Mouse (Mus musculus) intestine, embryonic 15.5 days (tissue): ENCODE data around the gene Unc5c. TPM values are rescaled to one million over a fixed set of nuclear protein-coding genes. Genes with fewer than 3 reads are reported as not detected.

ENCODE experiments used
- ATAC-seq: fragments of 200-750 bp; cut with Nextera tagmentation; 2 replicates; pipeline ENCODE4 v1.8.0; 2017; ENCODE audit warnings: moderate TSS enrichment, moderate library complexity
- H3K27ac ChIP-seq: fragments of 300-500 bp; sonication (generic); 2 replicates; pipeline ENCODE4 v1.5.1; 2015; ENCODE audit warnings: mild to moderate bottlenecking, inconsistent platforms
- H3K27me3 ChIP-seq: fragments of 300-500 bp; sonication (generic); replicated peaks from 2 replicates; pipeline ENCODE4 v1.6.1; 2015; ENCODE audit warnings: inconsistent platforms
- H3K36me3 ChIP-seq: fragments of 300-500 bp; sonication (generic); 2 replicates; pipeline ENCODE4 v1.6.1; 2015; ENCODE audit warnings: inconsistent platforms
- H3K4me1 ChIP-seq: fragments of 300-500 bp; sonication (generic); replicated peaks from 2 replicates; pipeline ENCODE4 v1.6.1; 2015; ENCODE audit warnings: inconsistent platforms
- H3K4me2 ChIP-seq: fragments of 300-500 bp; sonication (generic); replicated peaks from 2 replicates; pipeline ENCODE4 v1.6.1; 2015; ENCODE audit warnings: mild to moderate bottlenecking, inconsistent platforms
- H3K4me3 ChIP-seq: fragments of 300-500 bp; sonication (generic); replicated peaks from 2 replicates; pipeline ENCODE4 v1.5.1; 2015; ENCODE audit warnings: inconsistent platforms
- H3K9ac ChIP-seq: fragments of 300-500 bp; sonication (generic); 2 replicates; pipeline ENCODE4 v1.6.1; 2015; ENCODE audit warnings: inconsistent platforms
- H3K9me3 ChIP-seq: fragments of 300-500 bp; sonication (generic); 2 replicates; pipeline ENCODE4 v1.6.1; 2016; ENCODE audit warnings: inconsistent platforms
- WGBS: fragments of 180-500 bp; shearing (Covaris S2); methylation state at CpG from one replicate; pipeline ENCODE4 v1.1.7; 2015; 5-methylcytosine and 5-hydroxymethylcytosine counted together
- polyA plus RNA-seq: library from polyadenylated mRNA; unstranded; fragments of >200 nt; fragmentation: Nextera tagmentation; extraction: Ambion mirVana; gene quantifications from 2 replicates; pipeline ENCODE4 v1.2.1, GENCODE M21; 2015

Unc5c gene
- polyA plus RNA-seq, 1 experiment from 2014 or later: 8.9 TPM

DNA sequence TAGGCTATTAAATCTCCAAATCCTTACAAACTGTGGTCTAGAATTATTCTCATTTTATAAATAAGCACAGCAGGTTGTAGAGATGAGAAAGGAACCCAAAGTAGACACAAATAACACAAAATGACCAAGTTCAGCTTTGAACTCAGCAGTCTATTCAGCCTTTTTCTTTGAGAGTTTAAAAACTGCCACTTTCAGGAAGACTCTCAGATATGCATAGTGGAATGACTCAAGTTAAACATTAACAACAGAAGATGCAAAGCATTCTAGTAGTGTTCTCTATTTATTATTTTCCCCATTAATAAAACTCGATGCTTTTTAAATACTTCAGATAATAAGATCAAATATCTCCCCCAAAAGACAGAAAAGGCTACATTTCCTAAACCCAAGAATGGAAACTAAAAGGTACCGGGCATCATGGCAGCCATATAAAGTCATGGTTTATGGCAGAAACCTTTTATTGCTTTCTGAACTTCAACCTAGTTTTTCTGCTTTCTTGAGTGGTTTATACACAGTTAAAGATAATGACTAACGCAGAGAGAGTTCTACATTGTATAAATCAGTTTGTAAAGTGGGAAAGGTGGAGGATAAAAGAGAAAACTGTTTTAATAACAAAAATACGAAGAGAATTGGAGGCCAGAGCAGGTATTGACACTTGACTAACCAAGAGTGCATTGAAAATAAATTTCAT is 283.8 kb downstream of the Unc5c start:
- no peak overlapping the region for H3K27ac ChIP-seq
- no peaks in the 10 kb centered on the region for H3K27me3 ChIP-seq
- no peaks in the 10 kb centered on the region for H3K9me3 ChIP-seq
- H3K9ac ChIP-seq: no peak overlapping the region
- no peak overlapping the region for H3K4me2 ChIP-seq
- no peak overlapping the region for H3K4me3 ChIP-seq
- H3K4me1 ChIP-seq: no peaks in the 10 kb centered on the region
- 56% methylated on average over 4 of the region's 4 CpGs for WGBS
- no peaks in the 10 kb centered on the region for H3K36me3 ChIP-seq
- ATAC-seq: peak; percentile 95

DNA sequence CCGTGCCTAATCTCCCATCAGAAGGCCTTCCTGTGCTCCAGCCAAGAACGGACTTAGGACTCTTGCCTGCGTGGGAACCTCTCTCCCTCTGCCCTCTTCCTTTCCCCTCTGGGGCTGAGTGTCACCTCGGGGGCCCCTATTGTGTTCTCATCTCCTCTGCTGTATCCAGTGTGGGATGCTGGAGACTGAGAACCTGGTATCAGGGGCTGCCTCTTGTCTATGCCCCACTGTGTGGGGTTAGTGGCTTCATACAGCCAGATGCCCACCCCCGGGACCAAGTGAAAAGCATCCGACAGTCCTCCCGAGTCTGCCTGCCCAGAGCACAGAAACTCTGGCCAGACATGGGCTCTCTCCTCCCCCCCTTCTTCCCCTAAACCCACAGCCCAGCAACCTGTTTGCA is 287.2 kb downstream of the Unc5c start:
- WGBS: 78% methylated on average over 7 of the region's 7 CpGs
- no peak overlapping the region for H3K27ac ChIP-seq
- H3K36me3 ChIP-seq: no peaks in the 10 kb centered on the region
- no peak overlapping the region for H3K9ac ChIP-seq
- H3K4me3 ChIP-seq: no peak overlapping the region
- no peaks in the 10 kb centered on the region for H3K9me3 ChIP-seq
- H3K27me3 ChIP-seq: no peaks in the 10 kb centered on the region
- ATAC-seq: no peak
- H3K4me1 ChIP-seq: no peaks in the 10 kb centered on the region
- H3K4me2 ChIP-seq: no peak overlapping the region

DNA sequence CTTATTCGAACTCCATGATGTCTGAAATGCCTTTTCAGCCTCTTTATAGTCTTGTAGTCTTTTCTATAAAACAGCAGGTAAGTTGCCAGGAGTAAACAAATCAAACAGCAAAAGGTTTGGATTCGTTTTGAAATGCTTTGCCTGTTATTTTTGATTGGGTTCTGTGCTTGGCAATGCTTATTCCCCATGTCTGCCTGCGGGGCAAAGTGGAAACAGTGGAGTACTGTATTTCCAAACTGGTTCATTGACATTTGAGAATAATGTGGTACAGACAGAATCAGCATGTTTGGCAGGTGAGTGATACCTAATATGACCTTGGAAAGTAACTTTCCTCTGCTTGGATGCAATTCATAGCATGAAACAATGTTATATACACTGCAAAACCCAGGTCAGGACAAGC is 292.2 kb downstream of the Unc5c start:
- Histone ChIP-seq H3K4me2 (no peak overlapping the region), H3K27ac (no peak overlapping the region), H3K9me3 (no peaks in the 10 kb centered on the region), H3K27me3 (no peaks in the 10 kb centered on the region), H3K4me1 (no peaks in the 10 kb centered on the region), H3K36me3 (no peaks in the 10 kb centered on the region), H3K4me3 (no peak overlapping the region), H3K9ac (no peak overlapping the region)
- WGBS: 82% methylated on average over 3 of the region's 3 CpGs
- no peak for ATAC-seq

DNA sequence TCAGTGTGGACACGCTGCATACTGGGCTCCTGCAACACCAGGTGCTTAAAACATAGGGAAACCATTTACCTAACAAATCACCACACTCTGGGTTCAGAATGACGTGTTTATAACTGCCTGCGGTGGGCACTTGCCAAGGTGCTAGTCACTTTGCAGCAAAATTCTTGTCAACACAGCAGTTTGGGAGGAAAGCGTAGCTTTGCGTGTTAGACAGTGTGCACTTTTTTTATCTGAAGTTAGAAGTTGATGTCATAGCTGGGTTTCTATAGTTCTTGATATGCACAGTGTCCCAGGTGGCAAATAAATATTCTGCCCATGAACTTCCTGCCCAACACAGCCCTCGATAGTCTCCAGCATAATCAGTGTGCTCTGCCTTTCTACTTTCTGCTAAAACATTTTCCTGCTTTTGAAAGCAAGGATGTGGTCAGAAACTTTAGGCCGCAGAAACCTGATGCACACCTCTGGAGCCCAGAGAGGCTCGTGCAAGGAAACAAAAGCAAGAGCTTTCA is 313.4 kb downstream of the Unc5c start:
- 54% methylated on average over 8 of the region's 8 CpGs for WGBS
- Histone ChIP-seq H3K27ac (no peak overlapping the region), H3K27me3 (no peaks in the 10 kb centered on the region), H3K9ac (no peak overlapping the region), H3K9me3 (no peaks in the 10 kb centered on the region), H3K4me1 (no peaks in the 10 kb centered on the region), H3K4me3 (no peak overlapping the region), H3K36me3 (no peaks in the 10 kb centered on the region), H3K4me2 (no peak overlapping the region)
- ATAC-seq: no peak

DNA sequence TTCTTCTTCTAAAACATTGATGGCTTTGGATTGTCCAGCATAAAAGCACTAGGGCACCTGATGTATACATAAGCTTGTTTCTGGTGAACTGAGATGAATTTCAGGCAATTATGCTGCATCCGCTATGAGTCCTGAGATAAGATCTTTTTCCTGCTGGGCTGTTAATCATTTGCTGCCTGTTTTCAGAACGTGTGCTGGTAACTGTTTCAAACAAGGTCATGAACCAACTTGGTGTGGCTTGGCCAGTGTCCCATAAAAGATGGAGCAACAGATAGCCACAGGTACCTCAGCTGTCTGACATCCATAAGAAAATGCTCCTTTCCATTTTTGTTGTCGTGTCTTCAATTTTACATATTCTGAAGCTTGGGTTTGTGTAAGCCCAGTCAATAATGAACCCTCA is 314.2 kb downstream of the Unc5c start:
- ATAC-seq: peak; percentile 75
- no peak overlapping the region for H3K27ac ChIP-seq
- WGBS: 39% methylated on average over 3 of the region's 3 CpGs

DNA sequence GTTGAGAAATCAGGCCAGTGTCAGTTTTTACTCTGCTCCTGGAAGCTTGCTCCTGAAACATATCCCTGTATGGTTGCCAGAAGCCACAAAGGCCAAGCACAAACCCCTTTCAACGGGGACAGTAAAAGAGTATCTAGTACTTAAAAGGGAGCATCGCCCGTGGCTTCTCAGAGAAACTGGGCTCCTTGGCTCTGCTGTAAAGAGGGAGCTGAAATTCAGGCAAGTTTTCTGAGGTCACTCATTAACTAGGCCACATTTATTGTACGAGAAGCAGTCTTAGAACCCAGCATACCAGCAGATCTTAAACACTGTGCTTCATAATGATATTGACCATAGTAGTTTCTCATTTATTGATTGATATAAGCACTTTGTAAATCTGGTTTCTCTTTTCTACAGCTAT is 317.5 kb downstream of the Unc5c start:
- no peak overlapping the region for H3K4me3 ChIP-seq
- H3K36me3 ChIP-seq: no peaks in the 10 kb centered on the region
- WGBS: 69% methylated on average over 4 of the region's 4 CpGs
- H3K9me3 ChIP-seq: no peaks in the 10 kb centered on the region
- H3K4me1 ChIP-seq: no peaks in the 10 kb centered on the region
- no peak overlapping the region for H3K27ac ChIP-seq
- H3K9ac ChIP-seq: no peak overlapping the region
- no peak for ATAC-seq
- no peaks in the 10 kb centered on the region for H3K27me3 ChIP-seq
- no peak overlapping the region for H3K4me2 ChIP-seq

More for the DNA sequence above, 314.2 kb downstream of the Unc5c start:
- no peak overlapping the region for H3K4me2 ChIP-seq
- no peak overlapping the region for H3K4me3 ChIP-seq
- H3K9ac ChIP-seq: no peak overlapping the region
- H3K27me3 ChIP-seq: no peaks in the 10 kb centered on the region
- no peaks in the 10 kb centered on the region for H3K36me3 ChIP-seq
- no peaks in the 10 kb centered on the region for H3K9me3 ChIP-seq
- no peaks in the 10 kb centered on the region for H3K4me1 ChIP-seq

DNA sequence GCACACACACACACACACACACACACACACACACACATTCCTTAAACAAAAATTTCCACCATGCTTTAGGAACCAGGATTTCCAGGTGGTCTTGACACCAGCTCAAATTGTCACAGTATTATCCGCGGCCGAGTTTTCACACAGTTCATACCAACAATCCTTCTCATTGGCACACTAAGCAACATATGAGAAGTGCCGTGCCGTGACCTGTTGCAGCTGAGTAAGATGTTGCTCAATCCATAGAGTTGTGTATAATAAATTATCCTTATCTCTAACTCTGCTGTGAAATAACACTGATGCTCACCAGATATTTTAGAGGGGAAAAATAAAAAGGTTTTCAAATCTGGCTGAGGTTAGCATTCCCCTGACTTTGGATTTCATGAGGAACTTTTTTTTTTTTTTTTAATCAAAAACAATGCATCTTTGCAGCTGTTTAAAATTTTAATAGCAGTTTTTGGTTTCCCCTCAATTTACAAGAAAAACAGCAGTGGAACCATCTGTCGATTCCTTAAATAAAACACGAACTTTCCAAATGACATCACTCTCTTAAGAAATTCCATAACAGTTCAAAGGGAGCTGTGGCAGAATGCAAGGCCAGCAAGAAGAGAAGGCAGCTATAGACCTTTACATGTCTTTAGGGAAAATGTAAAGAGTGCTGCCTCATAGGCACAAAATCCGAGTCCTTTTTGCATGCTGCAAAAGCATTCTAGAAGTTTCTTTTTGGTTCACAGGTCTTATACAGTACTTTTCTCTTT is 326.2 kb downstream of the Unc5c start:
- H3K4me1 ChIP-seq: no peaks in the 10 kb centered on the region
- no peak for ATAC-seq
- H3K36me3 ChIP-seq: no peaks in the 10 kb centered on the region
- no peaks in the 10 kb centered on the region for H3K27me3 ChIP-seq
- no peak overlapping the region for H3K27ac ChIP-seq
- H3K4me2 ChIP-seq: no peak overlapping the region
- 60% methylated on average over 8 of the region's 8 CpGs for WGBS
- H3K9ac ChIP-seq: no peak overlapping the region
- no peaks in the 10 kb centered on the region for H3K9me3 ChIP-seq
- H3K4me3 ChIP-seq: no peak overlapping the region

DNA sequence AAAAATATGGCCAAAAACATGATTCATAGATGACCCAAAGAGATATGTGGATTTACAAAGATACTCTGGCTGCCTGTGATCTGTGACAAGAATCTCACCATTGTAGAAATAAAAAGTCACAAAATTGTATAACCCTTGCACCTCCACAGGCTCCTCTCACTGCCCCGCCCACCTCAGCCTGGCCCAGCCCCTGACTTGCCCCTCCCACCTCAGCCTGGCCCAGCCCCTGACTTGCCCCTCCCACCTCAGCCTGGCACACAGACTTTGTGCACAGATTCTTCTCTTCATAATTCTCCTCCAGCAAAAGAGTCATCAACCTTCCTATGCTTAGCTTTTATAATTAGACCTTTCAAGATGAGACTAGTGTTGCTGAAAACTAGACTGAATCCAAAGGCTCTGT is 327.1 kb downstream of the Unc5c start:
- Histone ChIP-seq H3K4me3 (no peak overlapping the region), H3K27ac (no peak overlapping the region)

DNA sequence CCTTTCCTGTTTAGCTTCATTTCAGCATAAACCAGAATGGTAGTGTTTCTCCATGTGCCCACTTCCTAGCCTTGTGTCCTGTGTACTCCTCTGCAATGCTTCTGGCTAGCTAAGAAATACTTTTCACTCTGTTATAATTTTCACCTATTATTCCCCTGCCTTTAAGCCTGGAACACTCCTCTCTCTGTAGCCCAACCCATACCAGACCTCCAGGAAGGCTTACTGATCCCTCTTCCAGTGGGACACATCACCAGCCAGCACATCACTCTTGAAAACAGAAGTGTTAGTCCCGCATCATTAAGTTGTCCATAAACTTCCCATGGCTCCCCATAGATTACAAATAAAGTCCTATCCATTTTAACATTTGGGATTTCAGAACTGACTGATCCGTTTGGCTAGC is 328.7 kb downstream of the Unc5c start:
- H3K9ac ChIP-seq: no peak overlapping the region
- 81% methylated on average over 2 of the region's 2 CpGs for WGBS
- H3K9me3 ChIP-seq: no peaks in the 10 kb centered on the region
- no peak overlapping the region for H3K4me3 ChIP-seq
- ATAC-seq: no peak
- no peak overlapping the region for H3K4me2 ChIP-seq
- H3K27ac ChIP-seq: no peak overlapping the region
- H3K4me1 ChIP-seq: no peaks in the 10 kb centered on the region
- no peaks in the 10 kb centered on the region for H3K36me3 ChIP-seq
- H3K27me3 ChIP-seq: no peaks in the 10 kb centered on the region

More for the DNA sequence above, 327.1 kb downstream of the Unc5c start:
- no peak for ATAC-seq
- 90% methylated on average over 1 of the region's 1 CpGs for WGBS
- Histone ChIP-seq H3K27me3 (no peaks in the 10 kb centered on the region), H3K4me2 (no peak overlapping the region), H3K4me1 (no peaks in the 10 kb centered on the region), H3K9ac (no peak overlapping the region), H3K9me3 (no peaks in the 10 kb centered on the region), H3K36me3 (no peaks in the 10 kb centered on the region)

DNA sequence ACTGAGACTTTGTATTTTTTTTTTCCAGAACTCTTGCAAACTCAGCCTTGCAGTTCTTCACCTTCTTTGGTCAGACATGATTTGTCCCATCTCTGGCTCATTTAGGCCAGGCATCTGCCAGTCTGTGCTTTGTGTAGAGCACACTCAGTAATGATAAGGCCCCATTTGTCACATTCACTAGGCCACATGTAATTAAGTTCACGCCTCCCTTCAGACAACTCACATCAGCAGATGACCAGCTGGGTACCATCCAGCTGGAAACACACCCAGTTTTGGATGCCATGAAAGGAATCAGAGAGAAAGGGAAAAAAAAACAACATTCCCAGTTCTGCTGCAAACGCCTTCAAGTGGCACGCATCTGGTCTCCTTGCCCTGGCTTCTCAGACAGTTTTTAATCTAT is 329.4 kb downstream of the Unc5c start:
- ATAC-seq: no peak
- no peak overlapping the region for H3K27ac ChIP-seq
- H3K27me3 ChIP-seq: no peaks in the 10 kb centered on the region
- H3K4me1 ChIP-seq: no peaks in the 10 kb centered on the region
- H3K4me2 ChIP-seq: no peak overlapping the region
- WGBS: 77% methylated on average over 3 of the region's 3 CpGs
- H3K36me3 ChIP-seq: no peaks in the 10 kb centered on the region
- H3K9ac ChIP-seq: no peak overlapping the region
- no peaks in the 10 kb centered on the region for H3K9me3 ChIP-seq
- H3K4me3 ChIP-seq: no peak overlapping the region

DNA sequence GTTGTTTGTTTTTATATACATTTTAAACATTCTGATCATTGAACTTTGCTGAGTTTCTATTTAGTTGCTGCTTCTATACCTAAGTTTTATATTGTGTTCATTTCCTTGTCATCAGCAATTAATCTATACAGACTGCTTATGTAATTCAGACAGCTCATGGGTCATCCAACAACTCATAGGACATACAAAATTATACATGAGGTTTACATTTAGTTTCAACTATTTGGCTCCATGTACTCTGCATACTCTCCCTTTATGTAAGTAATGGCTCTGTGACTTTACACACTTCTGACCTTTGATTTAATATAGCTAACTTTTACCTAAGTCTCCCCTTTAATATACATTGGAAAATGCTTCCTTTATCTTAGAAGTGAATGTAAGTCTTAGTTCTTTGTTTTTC is 332.4 kb downstream of the Unc5c start:
- Histone ChIP-seq H3K9me3 (no peaks in the 10 kb centered on the region), H3K27ac (no peak overlapping the region), H3K4me3 (no peak overlapping the region), H3K9ac (no peak overlapping the region), H3K4me2 (no peak overlapping the region), H3K27me3 (no peaks in the 10 kb centered on the region), H3K4me1 (no peaks in the 10 kb centered on the region), H3K36me3 (no peaks in the 10 kb centered on the region)
- ATAC-seq: no peak

DNA sequence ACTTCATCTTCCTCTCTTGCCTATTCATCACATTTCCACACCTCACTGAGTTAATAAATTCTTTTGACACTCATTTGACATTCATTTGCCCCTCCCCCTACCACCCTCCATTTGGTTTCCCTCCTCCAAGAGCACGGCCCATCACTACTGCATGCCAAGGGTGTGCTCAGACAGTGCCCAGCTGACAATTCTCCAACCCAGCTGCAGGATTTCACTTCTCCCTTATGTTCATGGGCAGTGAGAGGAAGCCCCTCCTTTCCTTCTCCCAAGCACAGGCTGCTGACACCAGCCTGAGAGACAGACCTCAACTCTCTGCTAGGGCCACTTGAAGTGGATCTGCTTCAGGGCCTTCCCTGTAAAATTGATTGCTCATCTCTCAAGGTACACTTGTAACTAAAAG is 332.8 kb downstream of the Unc5c start:
- no peaks in the 10 kb centered on the region for H3K4me1 ChIP-seq
- H3K27me3 ChIP-seq: no peaks in the 10 kb centered on the region
- 15% methylated on average over 1 of the region's 1 CpGs for WGBS
- 0 out of 2 replicates have a peak, but pooled peaks have one; percentile 28 for ATAC-seq
- H3K4me2 ChIP-seq: no peak overlapping the region
- H3K36me3 ChIP-seq: no peaks in the 10 kb centered on the region
- H3K9ac ChIP-seq: no peak overlapping the region
- no peaks in the 10 kb centered on the region for H3K9me3 ChIP-seq
- no peak overlapping the region for H3K27ac ChIP-seq
- no peak overlapping the region for H3K4me3 ChIP-seq

DNA sequence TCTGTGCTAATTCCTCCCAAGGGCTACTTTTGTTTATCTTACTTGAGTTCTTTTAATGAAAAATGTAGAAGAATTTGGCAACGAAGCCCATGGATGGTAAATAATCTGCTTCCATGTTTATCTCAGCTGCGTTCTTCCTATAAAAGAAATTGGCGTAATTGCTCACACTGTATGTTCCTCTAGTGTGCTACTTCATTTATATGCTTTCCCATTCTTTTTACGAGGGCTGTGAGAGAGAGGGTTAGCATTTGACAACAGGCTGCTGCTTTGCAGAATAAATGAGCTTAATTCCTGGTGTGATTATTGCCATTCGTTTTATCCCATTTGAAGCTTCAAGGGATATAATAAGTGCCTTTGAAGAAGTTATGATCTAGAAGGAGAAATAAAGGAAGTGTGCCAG is 339.1 kb downstream of the Unc5c start:
- Histone ChIP-seq H3K36me3 (no peaks in the 10 kb centered on the region), H3K4me3 (no peak overlapping the region), H3K9me3 (no peaks in the 10 kb centered on the region), H3K27me3 (no peaks in the 10 kb centered on the region), H3K27ac (no peak overlapping the region), H3K9ac (no peak overlapping the region), H3K4me2 (no peak overlapping the region), H3K4me1 (no peaks in the 10 kb centered on the region)
- 67% methylated on average over 5 of the region's 5 CpGs for WGBS
- no peak for ATAC-seq
